Mouse (Mus musculus) mouse trophoblast stem cell (cell line): ENCODE results near the gene Zmynd10.

Experiments used
- in situ Hi-C, 2 experiments: fragments of 300-500 bp; cut with MseI, MboI; formaldehyde crosslinking; loops; 2 replicates in 1 of 2; 3 replicates in 1 of 2; pipeline ENCODE4 v1.15.1; 2025

The Zmynd10 gene

GRCm38 (mm10) chr9:107579023-107579900 lies 32.2 kb downstream of the Zmynd10 start:
- in situ Hi-C loops = no loop called here

- in situ Hi-C loops = no loop called here
These were observed 33.6 kb downstream of the Zmynd10 start, which contains the start of gene Hyal3 for GRCm38 (mm10) chr9:107580501-107581317. Gene Hyal3, plus strand, starts transcription at chr9:107580818.

- in situ Hi-C loops = no loop called here
These were observed 34.5 kb downstream of the Zmynd10 start for GRCm38 (mm10) chr9:107581584-107581983.

- in situ Hi-C loops = no loop called here
These were observed 35.5 kb downstream of the Zmynd10 start for GRCm38 (mm10) chr9:107582509-107583062.

GRCm38 (mm10) chr9:107583174-107583573 lies 36.1 kb downstream of the Zmynd10 start:
- in situ Hi-C loops = no loop called here

GRCm38 (mm10) chr9:107586504-107586903 lies 39.4 kb downstream of the Zmynd10 start:
- in situ Hi-C loops = no loop called here

GRCm38 (mm10) chr9:107586974-107587832 lies 40.1 kb downstream of the Zmynd10 start, which contains the start of gene Ifrd2:
Gene Ifrd2, plus strand, starts transcription at chr9:107587642.
- in situ Hi-C loops = no loop called here

- in situ Hi-C loops = no loop called here
These were observed 40.9 kb downstream of the Zmynd10 start for GRCm38 (mm10) chr9:107587833-107588639.

- in situ Hi-C loops = no loop called here
These were observed 43.1 kb downstream of the Zmynd10 start for GRCm38 (mm10) chr9:107590058-107590772.

- in situ Hi-C loops = no loop called here
These were observed 43.6 kb downstream of the Zmynd10 start for GRCm38 (mm10) chr9:107590773-107591060.

- in situ Hi-C loops = no loop called here
These were observed 46.2 kb downstream of the Zmynd10 start for GRCm38 (mm10) chr9:107593101-107593976.

- in situ Hi-C loops = no loop called here
These were observed 47.4 kb downstream of the Zmynd10 start for GRCm38 (mm10) chr9:107594281-107595062.

- in situ Hi-C loops = no loop called here
These were observed 49.8 kb downstream of the Zmynd10 start for GRCm38 (mm10) chr9:107596619-107597569.

GRCm38 (mm10) chr9:107598385-107598784 lies 51.3 kb downstream of the Zmynd10 start:
- in situ Hi-C loops = no loop called here

GRCm38 (mm10) chr9:107599433-107599832 lies 52.3 kb downstream of the Zmynd10 start:
- in situ Hi-C loops = no loop called here

GRCm38 (mm10) chr9:107599842-107600241 lies 52.7 kb downstream of the Zmynd10 start:
- in situ Hi-C loops = no loop called here

GRCm38 (mm10) chr9:107600745-107601144 lies 53.6 kb downstream of the Zmynd10 start:
- in situ Hi-C loops = no loop called here
